Mouse (Mus musculus): ENCODE measurements around the gene Mical3.

DNA sequence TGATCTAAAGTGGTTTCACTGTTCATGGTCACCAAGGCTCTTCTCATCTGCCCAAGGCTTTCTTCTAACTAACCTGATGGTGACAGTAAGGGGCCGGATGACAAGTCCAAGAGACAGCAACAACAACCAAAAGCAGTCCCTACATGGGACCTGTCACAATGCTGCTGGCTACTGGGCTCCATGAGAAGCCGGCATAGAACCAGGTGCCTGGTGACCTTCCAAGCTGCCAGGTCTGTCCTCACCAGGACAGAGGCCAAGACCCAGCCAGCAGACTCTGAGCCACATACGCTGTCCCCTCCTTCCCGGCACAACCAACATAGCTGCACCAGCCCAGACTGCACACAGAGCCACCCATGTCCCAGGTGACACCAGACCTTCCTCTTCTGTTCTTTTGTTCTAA is 112.7 kb downstream of the Mical3 start:
- TF ChIP-seq CTCF (IDR thresholded peaks at IDR 0.05; ENCODE audit: extremely low read depth, insufficient read depth, low read length) (no peak), POLR2A (IDR thresholded peaks at IDR 0.05; ENCODE audit: extremely low read depth, insufficient read depth, low read length) (no peak)

Measured in cortical plate, adult 2 months (tissue).